ENCODE assay signal across 10 mouse cellular contexts in genomic region chr10:97670202-97670601, GRCm38 (mm10). TPM values are rescaled to one million over a fixed set of nuclear protein-coding genes. Genes with fewer than 3 reads are reported as not detected.
DNase-seq lines count a peak whose midpoint lies in the region; ATAC-seq and TF ChIP-seq lines count a peak whose summit lies in the region.
"Had no signal": no experiment of that assay in that cellular context is flagged by ENCODE, and none has a peak within 500 bp of the region (broad histone marks: within the 10 kb centered on the region; RNA-seq: fewer than 3 reads in every experiment).

No protein-coding gene starts in this region.

- no peak for DNase-seq in frontal cortex, postnatal 10 days (ENCODE audit: low spot score in 2 of 2)
- peak; percentile 15 to 23 for DNase-seq in left cerebral cortex, postnatal 10 days (ENCODE audit: extremely low spot score in 1 of 2, low spot score in 2 of 2)
- no peak for DNase-seq in left cerebral cortex, adult 18-20 months (ENCODE audit: low spot score in 2 of 2)
- DNase-seq in NIH3T3 (ENCODE audit: low read depth) = peak; percentile 86
- DNase-seq in heart, postnatal 4 days = peak; percentile 19
- no peak for DNase-seq in thymus, postnatal 0 days (ENCODE audit: low spot score)
- DNase-seq in thymus, adult 2 months = no peak

- H3K4me1 ChIP-seq in thymus, adult 2 months (replicated peaks; ENCODE audit: control insufficient read depth, insufficient read depth, low read length) = no peaks in the 10 kb centered on the region

- TF ChIP-seq CTCF in thymus, adult 2 months (IDR thresholded peaks at IDR 0.05; ENCODE audit: borderline replicate concordance, control insufficient read depth, extremely low read depth, insufficient read depth, low read length, poor library complexity) = no peak

- H3K27me3 ChIP-seq in thymus, adult 2 months (ENCODE audit: control insufficient read depth, insufficient read depth, low read length) = no peaks in the 10 kb centered on the region

- H3K36me3 ChIP-seq in thymus, adult 2 months (ENCODE audit: control insufficient read depth, insufficient read depth, low read length) = no peaks in the 10 kb centered on the region

- peak; percentile 77; the same call in 1 of the 2 replicates for ATAC-seq in frontal cortex, adult (ENCODE audit: low TSS enrichment)

- intact Hi-C loops in left cerebral cortex, postnatal 10 days (cut with DNase I) = loop anchor here (2.0 to 5.0 kb wide), 2 partner anchors 293 to 325 kb away; no protein-coding TSS in a partner anchor

- H3K4me3 ChIP-seq in thymus, adult 2 months (ENCODE audit: control insufficient read depth, insufficient read depth, low read length) = no peak overlapping the region

- WGBS in thymus, adult 2 months = 73% methylated on average over 4 of the region's 4 CpGs

- TF ChIP-seq POLR2A in thymus, adult 2 months (IDR thresholded peaks at IDR 0.05; ENCODE audit: control insufficient read depth, extremely low read depth, insufficient read depth, low read length, poor library complexity) = no peak

- H3K27ac ChIP-seq in thymus, adult 2 months (ENCODE audit: control insufficient read depth, insufficient read depth, low read length) = no peak overlapping the region

RNA-seq across cellular contexts. Expression of gene Ccer1, which starts 22.7 kb away (rescaled TPM):
- total RNA-seq in left cerebral cortex, postnatal 10 days (2021) = not detected
- not detected for total RNA-seq in left cerebral cortex, adult 18-20 months (2021)
- not detected for total RNA-seq in heart, postnatal 4 days (2021)
- polyA plus RNA-seq in thymus, postnatal 0 days (2015; fragmentation: Nextera tagmentation; extraction: Ambion mirVana) = not detected in 2 replicates
- polyA plus RNA-seq in thymus, adult 2 months (2012; rRNA removed) = 0.12 TPM in 1 of 2 replicates, not detected in the other
- total RNA-seq: layer of hippocampus, postnatal 10 days had no signal

RNA-seq across cellular contexts. Expression of gene Epyc, which starts 26.3 kb away (rescaled TPM):
- under 1 TPM; 0.19 to 0.32 TPM for total RNA-seq in left cerebral cortex, postnatal 10 days (2021)
- total RNA-seq in left cerebral cortex, adult 18-20 months (2021) = under 1 TPM in 1 of 2 experiments, not detected in 1; 0.21 TPM
- total RNA-seq in heart, postnatal 4 days (2021) = under 1 TPM in 1 of 2 experiments, not detected in 1; 0.24 TPM
- 1.2 and 1.4 TPM in 2 replicates for polyA plus RNA-seq in thymus, postnatal 0 days (2015; fragmentation: Nextera tagmentation; extraction: Ambion mirVana)
- polyA plus RNA-seq in thymus, adult 2 months (2012; rRNA removed) = 0.38 and 0.42 TPM in 2 replicates

RNA-seq across cellular contexts. Expression of gene C030005K15Rik, which starts 56.4 kb away (rescaled TPM):
- under 1 TPM in 1 of 2 experiments, not detected in 1; 0.24 TPM for total RNA-seq in left cerebral cortex, postnatal 10 days (2021)
- total RNA-seq in left cerebral cortex, adult 18-20 months (2021) = under 1 TPM in 1 of 2 experiments, not detected in 1; 0.37 TPM
- not detected for total RNA-seq in heart, postnatal 4 days (2021)
- not detected in 2 replicates for polyA plus RNA-seq in thymus, postnatal 0 days (2015; fragmentation: Nextera tagmentation; extraction: Ambion mirVana)
- polyA plus RNA-seq in thymus, adult 2 months (2012; rRNA removed) = not detected in 2 replicates
- polyA plus RNA-seq: testis, adult 2 months had no signal

Comparison
In these comparisons a context has a peak if more than half of its experiments do, and no peak if none do; other contexts are left out.
1. DNase-seq: peak in left cerebral cortex, postnatal 10 days (2 of 2), NIH3T3 (single experiment) and heart, postnatal 4 days (single experiment); none in frontal cortex, postnatal 10 days (0 of 2), left cerebral cortex, adult 18-20 months (0 of 2), thymus, postnatal 0 days (single experiment) and thymus, adult 2 months (single experiment).